Mouse (Mus musculus) myocyte (in vitro differentiated cells): ENCODE measurements around the gene Camk1d.

Source experiments
- POLR2A ChIP-seq: IDR thresholded peaks from one replicate; pipeline ENCODE4 v1.6.1; 2011; ENCODE audit warnings: low read depth, mild to moderate bottlenecking, control low read depth, moderate library complexity; ENCODE audit not compliant: insufficient read length
- TCF3 ChIP-seq: IDR thresholded peaks from one replicate; pipeline ENCODE4 v1.6.1; 2011; ENCODE audit warnings: low read depth, control low read depth; ENCODE audit not compliant: insufficient read length
- USF1 ChIP-seq: IDR thresholded peaks from one replicate; pipeline ENCODE4 v1.6.1; 2011; ENCODE audit warnings: low read depth, mild to moderate bottlenecking, control low read depth, moderate library complexity

DNA sequence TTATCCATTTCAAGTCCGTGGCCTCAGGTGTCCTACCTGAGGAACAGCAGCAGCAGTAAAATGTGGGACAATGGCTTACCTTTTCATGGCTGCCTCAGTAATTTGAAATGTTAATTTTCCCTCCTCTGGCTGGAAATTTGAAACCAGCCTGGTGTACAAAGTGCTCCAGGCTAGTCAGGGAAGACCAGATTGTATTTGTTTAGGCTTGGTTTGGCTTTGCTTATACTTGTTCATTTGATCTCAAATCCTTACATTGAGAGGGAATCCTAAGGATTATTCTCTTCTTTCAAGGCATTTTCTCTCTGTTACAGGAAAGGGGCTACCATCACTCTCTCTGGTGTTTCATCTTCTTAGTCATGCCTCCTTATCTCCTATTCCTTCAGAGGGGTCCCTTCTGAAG is 236.8 kb downstream of the Camk1d start:
- TF ChIP-seq POLR2A = no peak
- TF ChIP-seq TCF3 = no peak
- TF ChIP-seq USF1 = no peak
